Mouse (Mus musculus) ES-E14 (cell line): ENCODE data around the gene Tmcc1. TPM values are rescaled to one million over a fixed set of nuclear protein-coding genes. Genes with fewer than 3 reads are reported as not detected.

Experiments used
- DNase-seq: peaks from one replicate; pipeline ENCODE4 v3.0.0-alpha.2; 2013; ENCODE audit warnings: low read depth, low spot score
- H3K27ac ChIP-seq: 2 replicates; pipeline ENCODE4 v1.5.1; 2012; ENCODE audit warnings: low read depth, mild to moderate bottlenecking, low read length, moderate library complexity, mixed read lengths; ENCODE audit not compliant: poor library complexity, insufficient read depth, severe bottlenecking
- H3K36me3 ChIP-seq: 2 replicates; pipeline ENCODE4 v1.6.1; 2012; ENCODE audit warnings: mild to moderate bottlenecking, low read length, moderate library complexity, mixed read lengths; ENCODE audit not compliant: control insufficient read depth, poor library complexity, insufficient read depth, severe bottlenecking
- H3K4me1 ChIP-seq, 2 experiments: fragments of 150-350 bp in 1 of 2; sonication (generic) in 1 of 2; 2 replicates each; pipeline ENCODE4 v1.6.1; 2012; ENCODE audit warnings: low read length in 2 of 2, mild to moderate bottlenecking in 1 of 2, mixed read lengths in 1 of 2; ENCODE audit not compliant: control insufficient read depth in 2 of 2, insufficient read depth in 2 of 2, poor library complexity in 1 of 2
- H3K4me3 ChIP-seq, 2 experiments: fragments of 150-350 bp in 1 of 2; sonication (generic) in 1 of 2; 2 replicates each; pipeline ENCODE4 v1.5.1; 2012; ENCODE audit warnings: low read length in 2 of 2, low read depth in 1 of 2, mild to moderate bottlenecking in 1 of 2, mixed read lengths in 1 of 2; ENCODE audit not compliant: insufficient read depth in 1 of 2, poor library complexity in 1 of 2, severe bottlenecking in 1 of 2
- H3K9ac ChIP-seq: 2 replicates; pipeline ENCODE4 v1.6.1; 2012; ENCODE audit warnings: low read depth, mild to moderate bottlenecking, low read length, mixed read lengths; ENCODE audit not compliant: poor library complexity, insufficient read depth, severe bottlenecking
- H3K9me3 ChIP-seq: fragments of 150-350 bp; sonication (generic); 2 replicates; pipeline ENCODE4 v1.6.1; 2012; ENCODE audit warnings: low read depth, mild to moderate bottlenecking, low read length; ENCODE audit not compliant: control insufficient read depth, insufficient read depth
- CHD2 ChIP-seq: IDR thresholded peaks from 2 replicates; pipeline ENCODE4 v1.6.1; 2014; ENCODE audit warnings: mild to moderate bottlenecking, low read depth, low read length, inconsistent platforms
- HCFC1 ChIP-seq: IDR thresholded peaks from 2 replicates; pipeline ENCODE4 v1.6.1; 2012; ENCODE audit warnings: low read length, inconsistent platforms, borderline replicate concordance; ENCODE audit not compliant: insufficient read depth
- MAFK ChIP-seq: IDR thresholded peaks from 2 replicates; pipeline ENCODE4 v1.6.1; 2014; ENCODE audit warnings: mild to moderate bottlenecking, low read depth, low read length, inconsistent platforms; ENCODE audit not compliant: insufficient read depth
- ZC3H11A ChIP-seq: IDR thresholded peaks from 2 replicates; pipeline ENCODE4 v1.6.1; 2012; ENCODE audit warnings: low read depth, mild to moderate bottlenecking, inconsistent platforms, low read length, borderline replicate concordance
- ZNF384 ChIP-seq: IDR thresholded peaks from 2 replicates; pipeline ENCODE4 v1.6.1; 2012; ENCODE audit warnings: low read depth, low read length, inconsistent platforms
- in situ Hi-C, 2 experiments: fragments of 600-800 bp; cut with MboI; formaldehyde crosslinking; loops; one replicate each; pipeline ENCODE4 v1.15.1; 2025; ENCODE audit warnings: low sequenced_read_pairs in 2 of 2, inconsistent platforms in 1 of 2; ENCODE audit not compliant: unreplicated experiment in 2 of 2
- total RNA-seq: library from RNA; depleted of rRNA; stranded (reverse); fragments of 300-350 nt; gene quantifications from 2 replicates; pipeline ENCODE4 v1.2.3, GENCODE M21; 2012

Tmcc1 gene
- total RNA-seq, 1 experiment: 29.3 TPM

DNA sequence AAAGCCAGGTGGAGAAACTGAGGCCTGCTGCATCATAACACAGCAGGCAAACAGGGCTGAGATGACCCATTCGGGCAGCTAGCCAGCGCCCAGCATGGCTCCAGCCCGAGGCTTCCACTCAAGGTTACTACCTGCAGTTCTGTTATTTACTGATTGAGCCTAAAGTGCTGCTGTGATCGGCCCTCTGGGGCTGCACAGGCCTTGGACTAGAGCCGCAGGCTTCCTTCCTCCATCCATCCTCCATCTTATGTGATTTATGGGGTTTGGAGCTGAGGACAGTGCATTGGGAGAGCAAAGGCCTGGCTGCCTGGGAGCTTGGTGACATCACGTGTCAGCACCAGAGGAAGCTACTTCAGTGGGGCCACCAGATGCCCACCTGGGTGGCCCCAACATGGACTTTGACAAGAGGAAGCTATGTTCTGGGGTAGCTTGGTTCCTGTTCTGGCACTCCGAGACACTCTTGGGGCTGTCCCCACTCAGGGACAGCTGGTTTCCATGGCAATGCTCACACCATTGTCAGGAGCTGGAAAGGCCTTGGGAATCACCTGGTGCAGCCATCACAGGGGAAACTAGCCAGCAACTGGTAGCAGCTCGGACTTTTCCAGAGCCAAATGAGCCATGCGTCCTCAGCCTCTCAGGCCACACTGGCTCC is 206.1 kb downstream of the Tmcc1 start:
- no peak overlapping the region for H3K27ac ChIP-seq
- H3K4me3 ChIP-seq: no peak overlapping the region
- no peak for TF ChIP-seq ZC3H11A
- no peak for TF ChIP-seq ZNF384
- TF ChIP-seq HCFC1: no peak
- no peak for TF ChIP-seq MAFK
- no peak for TF ChIP-seq CHD2
- no peaks in the 10 kb centered on the region for H3K36me3 ChIP-seq
- no peak for DNase-seq
- H3K9ac ChIP-seq: no peak overlapping the region
- no peaks in the 10 kb centered on the region for H3K9me3 ChIP-seq
- no peaks in the 10 kb centered on the region for H3K4me1 ChIP-seq
- in situ Hi-C loops: no loop called here

DNA sequence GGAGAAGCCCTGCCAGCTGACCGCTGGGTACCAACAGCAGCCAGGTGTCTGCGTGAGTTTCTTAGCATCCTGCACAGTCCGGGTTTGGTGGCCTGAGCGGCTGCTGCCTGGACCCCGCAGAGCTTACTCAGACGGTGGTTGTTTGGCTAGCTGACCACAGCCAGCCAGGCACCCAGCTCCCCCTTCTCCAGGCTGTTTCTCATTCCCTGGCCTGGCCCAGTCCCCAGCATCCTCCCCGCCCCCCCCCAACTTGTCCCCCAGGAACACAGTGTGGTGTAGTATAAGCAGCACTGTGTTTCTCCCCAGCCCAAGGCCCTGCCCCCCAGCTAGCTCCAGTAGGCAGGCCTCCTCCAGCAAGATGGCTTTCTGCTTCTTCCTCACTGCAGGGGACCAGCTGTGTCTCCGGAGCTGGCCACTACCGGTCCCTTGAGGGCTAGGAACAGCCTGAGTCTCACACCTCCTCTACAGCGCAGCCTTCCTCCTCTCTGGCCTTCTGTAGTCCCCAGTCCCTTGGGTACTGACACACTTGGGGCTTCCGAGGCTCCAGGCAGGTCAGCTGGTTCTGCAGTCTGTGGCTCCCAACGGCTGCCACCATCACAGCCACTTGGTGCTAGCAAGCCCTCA is 206.7 kb downstream of the Tmcc1 start:
- no peak overlapping the region for H3K4me3 ChIP-seq
- H3K27ac ChIP-seq: no peak overlapping the region

DNA sequence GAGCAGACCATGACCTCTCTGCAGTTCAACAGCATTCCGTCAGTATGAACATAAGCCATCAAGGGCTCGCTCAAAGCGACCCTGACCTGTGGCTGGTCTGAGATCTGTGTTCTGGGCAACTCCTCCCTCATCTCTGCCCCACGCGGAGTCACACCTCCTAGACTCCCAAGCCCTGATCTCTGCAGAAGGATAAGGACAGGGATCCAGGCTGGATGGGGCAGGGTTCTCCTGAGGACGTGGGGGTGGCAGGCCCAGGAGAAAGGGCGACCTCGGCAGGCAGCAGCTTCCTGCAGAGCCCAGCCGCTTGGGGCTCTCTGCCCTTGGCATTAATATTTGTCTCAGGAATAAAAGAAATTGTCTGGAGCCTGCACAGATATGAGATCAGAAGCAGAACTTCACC is 207.7 kb downstream of the Tmcc1 start:
- Histone ChIP-seq H3K9me3 (no peaks in the 10 kb centered on the region), H3K9ac (no peak overlapping the region), H3K36me3 (no peaks in the 10 kb centered on the region), H3K27ac (no peak overlapping the region), H3K4me1 (no peaks in the 10 kb centered on the region), H3K4me3 (no peak overlapping the region)
- no peak for DNase-seq
- in situ Hi-C loops: no loop called here
- TF ChIP-seq CHD2 (no peak), HCFC1 (no peak), MAFK (no peak), ZNF384 (no peak), ZC3H11A (no peak)

More for the DNA sequence above, 206.7 kb downstream of the Tmcc1 start:
- TF ChIP-seq ZNF384 (no peak), MAFK (no peak), HCFC1 (no peak), CHD2 (no peak), ZC3H11A (no peak)
- in situ Hi-C loops: no loop called here
- no peaks in the 10 kb centered on the region for H3K36me3 ChIP-seq
- DNase-seq: no peak
- no peaks in the 10 kb centered on the region for H3K4me1 ChIP-seq
- H3K9me3 ChIP-seq: no peaks in the 10 kb centered on the region
- H3K9ac ChIP-seq: no peak overlapping the region

DNA sequence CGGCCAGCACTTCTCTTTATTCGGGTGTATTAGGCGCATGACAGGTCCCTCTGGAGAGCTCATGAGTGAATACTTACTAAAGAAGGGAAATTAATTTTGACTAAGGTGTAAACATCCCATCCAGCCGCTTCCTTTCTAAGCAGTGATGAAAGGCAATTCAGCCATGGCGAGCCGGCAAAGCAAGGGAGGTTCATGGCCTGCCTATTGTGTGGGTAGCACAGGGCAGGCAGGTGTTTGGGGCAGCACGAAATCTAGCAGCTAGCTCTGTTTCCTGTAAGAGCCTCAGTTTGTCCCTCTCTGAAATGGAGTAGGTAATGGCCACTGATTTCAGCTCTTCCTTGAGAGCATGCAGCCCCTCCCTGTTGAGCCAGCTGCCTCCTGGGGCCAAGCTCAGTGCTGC is 208.7 kb downstream of the Tmcc1 start:
- no peak overlapping the region for H3K4me3 ChIP-seq
- no peak for DNase-seq
- no peak overlapping the region for H3K27ac ChIP-seq
- TF ChIP-seq HCFC1 (no peak), ZC3H11A (no peak), ZNF384 (no peak), MAFK (no peak), CHD2 (no peak)
- in situ Hi-C loops: no loop called here
- H3K4me1 ChIP-seq: no peaks in the 10 kb centered on the region
- no peak overlapping the region for H3K9ac ChIP-seq
- no peaks in the 10 kb centered on the region for H3K36me3 ChIP-seq
- no peaks in the 10 kb centered on the region for H3K9me3 ChIP-seq
